Mouse (Mus musculus) mature B cell (primary cell): ENCODE data around the gene Eya2.
"Not testable (repeated sequence)": the region's sequence is repeated elsewhere in the genome, so short reads cannot be mapped to it uniquely, and the experiment has no call there.

ENCODE experiments used
- in situ Hi-C: fragments of 300-500 bp; cut with MboI; formaldehyde crosslinking; loops from 2 replicates; pipeline ENCODE4 v1.14.3; 2019

Gene Eya2

GRCm38 (mm10) chr2:165594907-165595675, at the start of gene Eya2:
TSS of gene Eya2 (plus strand) at chr2:165595032.
- in situ Hi-C loops = no loop called here

GRCm38 (mm10) chr2:165545687-165546086, 49.1 kb upstream of the Eya2 start:
- in situ Hi-C loops = no loop called here

- in situ Hi-C loops = no loop called here
Measured at GRCm38 (mm10) chr2:165546341-165546740, 48.5 kb upstream of the Eya2 start.

- in situ Hi-C loops = no loop called here
Measured at GRCm38 (mm10) chr2:165547410-165547809, 47.4 kb upstream of the Eya2 start.

GRCm38 (mm10) chr2:165548627-165549026, 46.2 kb upstream of the Eya2 start:
- in situ Hi-C loops = no loop called here

GRCm38 (mm10) chr2:165550410-165550809, 44.4 kb upstream of the Eya2 start:
- in situ Hi-C loops = not testable (repeated sequence)

- in situ Hi-C loops = no loop called here
Measured at GRCm38 (mm10) chr2:165554066-165554465, 40.8 kb upstream of the Eya2 start.

GRCm38 (mm10) chr2:165557278-165557677, 37.6 kb upstream of the Eya2 start:
- in situ Hi-C loops = no loop called here

- in situ Hi-C loops = no loop called here
Measured at GRCm38 (mm10) chr2:165558916-165559315, 35.9 kb upstream of the Eya2 start.

GRCm38 (mm10) chr2:165559506-165560235, 35.2 kb upstream of the Eya2 start:
- in situ Hi-C loops = no loop called here

GRCm38 (mm10) chr2:165561861-165562260, 33.0 kb upstream of the Eya2 start:
- in situ Hi-C loops = no loop called here

- in situ Hi-C loops = no loop called here
Measured at GRCm38 (mm10) chr2:165563298-165564058, 31.4 kb upstream of the Eya2 start.

- in situ Hi-C loops = no loop called here
Measured at GRCm38 (mm10) chr2:165564101-165564500, 30.7 kb upstream of the Eya2 start.

- in situ Hi-C loops = no loop called here
Measured at GRCm38 (mm10) chr2:165564620-165565019, 30.2 kb upstream of the Eya2 start.

GRCm38 (mm10) chr2:165566898-165567297, 27.9 kb upstream of the Eya2 start:
- in situ Hi-C loops = no loop called here

- in situ Hi-C loops = no loop called here
Measured at GRCm38 (mm10) chr2:165567820-165568219, 27.0 kb upstream of the Eya2 start.

GRCm38 (mm10) chr2:165568911-165569310, 25.9 kb upstream of the Eya2 start:
- in situ Hi-C loops = no loop called here

- in situ Hi-C loops = no loop called here
Measured at GRCm38 (mm10) chr2:165571216-165571778, 23.5 kb upstream of the Eya2 start.

GRCm38 (mm10) chr2:165583044-165583443, 11.8 kb upstream of the Eya2 start:
- in situ Hi-C loops = no loop called here

GRCm38 (mm10) chr2:165583518-165583917, 11.3 kb upstream of the Eya2 start:
- in situ Hi-C loops = no loop called here

- in situ Hi-C loops = no loop called here
Measured at GRCm38 (mm10) chr2:165584563-165584962, 10.3 kb upstream of the Eya2 start.

- in situ Hi-C loops = no loop called here
Measured at GRCm38 (mm10) chr2:165590742-165591141, 4.1 kb upstream of the Eya2 start.
